Mouse (Mus musculus) liver, embryonic 14.5 days (tissue): ENCODE measurements around the gene Fancg. TPM values are rescaled to one million over a fixed set of nuclear protein-coding genes. Genes with fewer than 3 reads are reported as not detected.
A peak's percentile ranks its signal among the peaks of the same experiment; 100 is the strongest.
"Not testable (repeated sequence)": the region's sequence is repeated elsewhere in the genome, so short reads cannot be mapped to it uniquely, and the experiment has no call there.

Experiments used
- ATAC-seq: fragments of 200-750 bp; cut with Nextera tagmentation; 2 replicates; pipeline ENCODE4 v1.8.0; 2017; ENCODE audit warnings: moderate number of reproducible peaks, mild to moderate bottlenecking, moderate library complexity; ENCODE audit not compliant: insufficient read depth
- DNase-seq, 3 experiments: peaks; one replicate each; pipeline ENCODE4 v3.0.0-alpha.2; 2012 to 2013; ENCODE audit warnings: low read depth in 3 of 3, low spot score in 3 of 3
- H3K27ac ChIP-seq: fragments of 300-500 bp; sonication (generic); 2 replicates; pipeline ENCODE4 v1.5.1; 2014; ENCODE audit warnings: moderate library complexity, mild to moderate bottlenecking, control low read depth, inconsistent platforms
- H3K27me3 ChIP-seq: fragments of 300-500 bp; sonication (generic); 2 replicates; pipeline ENCODE4 v1.6.1; 2014; ENCODE audit warnings: mild to moderate bottlenecking, low read length, moderate library complexity; ENCODE audit not compliant: control insufficient read depth, insufficient read depth
- H3K36me3 ChIP-seq: fragments of 300-500 bp; sonication (generic); replicated peaks from 2 replicates; pipeline ENCODE4 v1.6.1; 2014; ENCODE audit warnings: low read depth; ENCODE audit not compliant: control insufficient read depth, insufficient read depth
- H3K4me1 ChIP-seq, 2 experiments: fragments of 200-500 bp in 1 of 2; fragments of 300-500 bp in 1 of 2; sonication (generic) in 1 of 2; replicated peaks; 2 replicates each; pipeline ENCODE4 v1.6.1; 2012 to 2014; ENCODE audit warnings: antibody characterized with exemption in 1 of 2, inconsistent platforms in 1 of 2, low read length in 1 of 2; ENCODE audit not compliant: control insufficient read depth in 2 of 2, insufficient read depth in 2 of 2
- H3K4me2 ChIP-seq: fragments of 300-500 bp; sonication (generic); 2 replicates; pipeline ENCODE4 v1.6.1; 2014; ENCODE audit warnings: low read depth, mild to moderate bottlenecking, control low read depth, moderate library complexity
- H3K4me3 ChIP-seq, 2 experiments: fragments of 200-500 bp in 1 of 2; fragments of 300-500 bp in 1 of 2; sonication (generic) in 1 of 2; 2 replicates each; pipeline ENCODE4 v1.5.1; 2012 to 2014; ENCODE audit warnings: low read depth in 2 of 2, low read length in 2 of 2, mild to moderate bottlenecking in 2 of 2, control low read depth in 1 of 2, inconsistent platforms in 1 of 2, moderate library complexity in 1 of 2; ENCODE audit not compliant: insufficient read depth in 1 of 2
- H3K9ac ChIP-seq: fragments of 300-500 bp; sonication (generic); replicated peaks from 2 replicates; pipeline ENCODE4 v1.6.1; 2014; ENCODE audit warnings: mild to moderate bottlenecking, control low read depth, moderate library complexity
- H3K9me3 ChIP-seq: fragments of 300-500 bp; sonication (generic); 2 replicates; pipeline ENCODE4 v1.6.1; 2016; ENCODE audit warnings: low read length, mixed read lengths; ENCODE audit not compliant: control insufficient read depth
- CTCF ChIP-seq: IDR thresholded peaks from 2 replicates; pipeline ENCODE4 v1.5.1; 2016; ENCODE audit warnings: antibody characterized with exemption, low read depth, control low read depth
- EP300 ChIP-seq: IDR thresholded peaks from 2 replicates; pipeline ENCODE4 v1.6.1; 2016; ENCODE audit warnings: antibody characterized with exemption, low read depth
- WGBS: fragments of 180-500 bp; shearing (Covaris S2); extraction: QIAGEN DNeasy Blood & Tissue Kit; methylation state at CpG from one replicate; pipeline ENCODE4 v1.1.7; 2014; ENCODE audit not compliant: insufficient replicate concordance; 5-methylcytosine and 5-hydroxymethylcytosine counted together
- polyA plus RNA-seq, 2 experiments: library from polyadenylated mRNA; depleted of rRNA in 1 of 2; stranded (reverse) in 1 of 2; unstranded in 1 of 2; fragments of >200 nt; fragmentation: Nextera tagmentation in 1 of 2; extraction: Ambion mirVana in 1 of 2; gene quantifications; 2 replicates each; pipeline versions ENCODE4 v1.2.1 to v1.2.3; 2012 to 2014

Gene Fancg
- polyA plus RNA-seq, 2 experiments: 8.3 to 9.9 TPM

GRCm38 (mm10) chr4:42999451-43000140, 10.7 kb downstream of the Fancg start:
- no peaks in the 10 kb centered on the region for H3K27me3 ChIP-seq
- H3K4me1 ChIP-seq: peaks cover 14 to 22% of the 10 kb centered on the region in 2 experiments
- WGBS: under 1% methylated on average over 43 of the region's 51 CpGs
- H3K27ac ChIP-seq: peak overlapping the region; percentile 97
- ATAC-seq (peak; percentile 68), DNase-seq (peak; percentile 56 to 70 (median 61))
- peaks cover 27% of the 10 kb centered on the region for H3K36me3 ChIP-seq
- H3K9me3 ChIP-seq: no peaks in the 10 kb centered on the region
- peak overlapping the region; percentile 87 for H3K4me2 ChIP-seq
- H3K9ac ChIP-seq: peak overlapping the region; percentile 99
- peak overlapping the region; percentile 93 to 100 for H3K4me3 ChIP-seq
- TF ChIP-seq EP300 (no peak), CTCF (peak; percentile 33)

- peak overlapping the region; percentile 87 for H3K4me2 ChIP-seq
- peaks cover 14 to 22% of the 10 kb centered on the region in 2 experiments for H3K4me1 ChIP-seq
- peak overlapping the region in 1 of 2 experiments; percentile 100; a peak in 2 of 4 replicates for H3K4me3 ChIP-seq
- H3K27ac ChIP-seq: peak overlapping the region; percentile 50; the same call in 1 of the 2 replicates
- H3K9me3 ChIP-seq: no peaks in the 10 kb centered on the region
- no peaks in the 10 kb centered on the region for H3K27me3 ChIP-seq
- H3K36me3 ChIP-seq: peaks cover 43% of the 10 kb centered on the region
- DNase-seq (no peak), ATAC-seq (no peak)
- WGBS: 52% methylated on average over 2 of the region's 2 CpGs
- H3K9ac ChIP-seq: peak overlapping the region; percentile 99
- no peak for TF ChIP-seq CTCF
- no peak for TF ChIP-seq EP300
Measured at GRCm38 (mm10) chr4:42998022-42998421, 12.3 kb downstream of the Fancg start.

GRCm38 (mm10) chr4:42988296-42988695, 22.0 kb downstream of the Fancg start:
- TF ChIP-seq CTCF (no peak), EP300 (no peak)
- no peak overlapping the region for H3K9ac ChIP-seq
- peaks cover 95% of the 10 kb centered on the region for H3K36me3 ChIP-seq
- no peak overlapping the region for H3K27ac ChIP-seq
- H3K4me1 ChIP-seq: no peaks in the 10 kb centered on the region
- no peaks in the 10 kb centered on the region for H3K27me3 ChIP-seq
- no peaks in the 10 kb centered on the region for H3K9me3 ChIP-seq
- WGBS: 54% methylated on average over 1 of the region's 1 CpGs
- H3K4me3 ChIP-seq: no peak overlapping the region
- no peak overlapping the region for H3K4me2 ChIP-seq
- ATAC-seq: no peak
- no peak for DNase-seq

GRCm38 (mm10) chr4:42980467-42980866, 29.8 kb downstream of the Fancg start:
- not testable (repeated sequence) for H3K9ac ChIP-seq, H3K27me3 ChIP-seq, H3K4me2 ChIP-seq, H3K4me3 ChIP-seq, H3K27ac ChIP-seq, DNase-seq, H3K4me1 ChIP-seq, H3K9me3 ChIP-seq, ATAC-seq
- H3K36me3 ChIP-seq: peaks cover 67% of the 10 kb centered on the region
- WGBS: 79% methylated on average over 7 of the region's 8 CpGs

GRCm38 (mm10) chr4:42978062-42978461, 32.2 kb downstream of the Fancg start:
- no peak overlapping the region for H3K4me2 ChIP-seq
- H3K9ac ChIP-seq: no peak overlapping the region
- H3K9me3 ChIP-seq: no peaks in the 10 kb centered on the region
- ATAC-seq (no peak), DNase-seq (no peak)
- TF ChIP-seq EP300 (no peak), CTCF (peak; percentile 51)
- H3K27me3 ChIP-seq: no peaks in the 10 kb centered on the region
- 80% methylated on average over 4 of the region's 4 CpGs for WGBS
- H3K27ac ChIP-seq: no peak overlapping the region
- H3K36me3 ChIP-seq: peaks cover 43% of the 10 kb centered on the region
- no peaks in the 10 kb centered on the region for H3K4me1 ChIP-seq
- no peak overlapping the region for H3K4me3 ChIP-seq
